Mouse (Mus musculus) cerebellum, adult 11 months (tissue): ENCODE measurements around the gene Gm20431.

ENCODE experiments used
- DNase-seq: peaks from one replicate; pipeline ENCODE4 v3.0.0; 2022

The Gm20431 gene

GRCm38 (mm10) chr2:167565312-167565656 lies 96.0 kb downstream of the Gm20431 start:
- DNase-seq = no peak

- no peak for DNase-seq
These were observed 96.6 kb downstream of the Gm20431 start for GRCm38 (mm10) chr2:167564551-167565311.

GRCm38 (mm10) chr2:167563703-167564102 lies 97.6 kb downstream of the Gm20431 start:
- DNase-seq = no peak

DNA sequence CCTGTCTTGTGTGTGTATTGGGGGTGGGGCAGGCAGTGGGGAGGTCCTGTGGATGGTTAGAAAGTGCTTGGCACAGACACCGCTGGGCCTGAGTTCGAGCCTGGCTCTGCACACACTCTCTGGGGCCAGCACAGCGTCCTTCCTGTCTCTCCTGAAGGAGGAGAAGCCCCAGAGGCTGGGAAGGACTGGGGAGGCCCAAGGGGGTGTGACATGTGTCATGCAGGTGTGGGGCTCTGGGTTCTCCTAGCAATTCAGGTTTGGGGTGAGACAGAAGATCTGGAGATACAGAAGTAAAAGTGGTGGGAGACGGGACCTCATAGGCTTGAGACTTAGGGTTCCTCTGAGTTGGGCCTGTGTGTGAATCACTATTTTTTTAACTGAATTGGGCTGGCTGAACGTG lies 98.3 kb downstream of the Gm20431 start:
- no peak for DNase-seq

GRCm38 (mm10) chr2:167562101-167562500 lies 99.2 kb downstream of the Gm20431 start:
- no peak for DNase-seq

GRCm38 (mm10) chr2:167559413-167559812 lies 101.9 kb downstream of the Gm20431 start:
- DNase-seq = no peak
